Mouse (Mus musculus): Measurements from ENCODE around the gene Tfap2c. TPM values are rescaled to one million over a fixed set of nuclear protein-coding genes. Genes with fewer than 3 reads are reported as not detected.

Tfap2c gene
- 4.0 and 4.9 TPM in 2 replicates for polyA plus RNA-seq (2015; fragmentation: Nextera tagmentation; extraction: Ambion mirVana)

GRCm38 (mm10) chr2:172549371-172550155, at the start of gene Tfap2c:
Tfap2c (plus strand) TSS chr2:172549593.
- H3K9ac ChIP-seq, result peak within 1 kb of the TSS; percentile 50
- WGBS, result under 1% methylated on average over 59 of the region's 70 CpGs
- H3K27ac ChIP-seq, result no peak within 1 kb of the TSS
- peak within 1 kb of the TSS; percentile 73 for H3K4me2 ChIP-seq (replicated peaks)
- peaks cover 99% of the 10 kb centered on the region for H3K27me3 ChIP-seq
- peak within 1 kb of the TSS; percentile 45 for H3K4me3 ChIP-seq
- no peaks in the 10 kb centered on the region for H3K9me3 ChIP-seq
- peaks cover 57% of the 10 kb centered on the region for H3K4me1 ChIP-seq
- ATAC-seq (ENCODE audit: low FRiP score, low read depth), result peak; percentile 49; the same call in 1 of the 2 replicates
- H3K36me3 ChIP-seq, result no peaks in the 10 kb centered on the region

GRCm38 (mm10) chr2:172500752-172501316, 48.6 kb upstream of the Tfap2c start:
- no peak overlapping the region for H3K4me3 ChIP-seq
- 39% methylated on average over 7 of the region's 7 CpGs for WGBS
- H3K4me2 ChIP-seq (replicated peaks), result no peak overlapping the region
- H3K9ac ChIP-seq, result no peak overlapping the region
- no peak for ATAC-seq (ENCODE audit: low FRiP score, low read depth)
- no peaks in the 10 kb centered on the region for H3K9me3 ChIP-seq
- H3K27ac ChIP-seq, result no peak overlapping the region
- peaks cover 4% of the 10 kb centered on the region; the same call in 1 of the 2 replicates for H3K4me1 ChIP-seq
- H3K27me3 ChIP-seq, result no peaks in the 10 kb centered on the region
- H3K36me3 ChIP-seq, result no peaks in the 10 kb centered on the region

GRCm38 (mm10) chr2:172501341-172501740, 48.1 kb upstream of the Tfap2c start:
- no peaks in the 10 kb centered on the region for H3K9me3 ChIP-seq

GRCm38 (mm10) chr2:172502168-172502567, 47.2 kb upstream of the Tfap2c start:
- Histone ChIP-seq H3K9me3 (no peaks in the 10 kb centered on the region), H3K4me1 (peaks cover 4% of the 10 kb centered on the region; the same call in 1 of the 2 replicates), H3K27me3 (no peaks in the 10 kb centered on the region), H3K4me2 (replicated peaks) (no peak overlapping the region), H3K9ac (no peak overlapping the region), H3K4me3 (no peak overlapping the region), H3K27ac (no peak overlapping the region), H3K36me3 (no peaks in the 10 kb centered on the region)
- no peak for ATAC-seq (ENCODE audit: low FRiP score, low read depth)
- 45% methylated on average over 14 of the region's 14 CpGs for WGBS

More at GRCm38 (mm10) chr2:172501341-172501740, 48.1 kb upstream of the Tfap2c start:
- no peaks in the 10 kb centered on the region for H3K36me3 ChIP-seq
- H3K27me3 ChIP-seq, result no peaks in the 10 kb centered on the region
- no peak overlapping the region for H3K4me2 ChIP-seq (replicated peaks)
- no peak for ATAC-seq (ENCODE audit: low FRiP score, low read depth)
- H3K4me1 ChIP-seq, result peaks cover 4% of the 10 kb centered on the region; the same call in 1 of the 2 replicates
- 5% methylated on average over 4 of the region's 4 CpGs for WGBS
- no peak overlapping the region for H3K27ac ChIP-seq
- H3K4me3 ChIP-seq, result no peak overlapping the region
- no peak overlapping the region for H3K9ac ChIP-seq

- Histone ChIP-seq H3K9ac (no peak overlapping the region), H3K27ac (no peak overlapping the region), H3K36me3 (no peaks in the 10 kb centered on the region), H3K9me3 (no peaks in the 10 kb centered on the region), H3K4me3 (no peak overlapping the region), H3K4me2 (replicated peaks) (no peak overlapping the region), H3K27me3 (no peaks in the 10 kb centered on the region), H3K4me1 (peaks cover 4% of the 10 kb centered on the region; the same call in 1 of the 2 replicates)
- no peak for ATAC-seq (ENCODE audit: low FRiP score, low read depth)
- 88% methylated on average over 7 of the region's 7 CpGs for WGBS
Observed at GRCm38 (mm10) chr2:172506121-172506520, 43.3 kb upstream of the Tfap2c start.

- WGBS, result 88% methylated on average over 15 of the region's 15 CpGs
- Histone ChIP-seq H3K4me1 (no peaks in the 10 kb centered on the region), H3K9me3 (no peaks in the 10 kb centered on the region), H3K27me3 (peaks cover 2% of the 10 kb centered on the region; the same call in 1 of the 2 replicates), H3K4me3 (no peak overlapping the region), H3K4me2 (replicated peaks) (no peak overlapping the region), H3K27ac (no peak overlapping the region), H3K9ac (no peak overlapping the region), H3K36me3 (no peaks in the 10 kb centered on the region)
- no peak for ATAC-seq (ENCODE audit: low FRiP score, low read depth)
Observed at GRCm38 (mm10) chr2:172510056-172510712, 39.2 kb upstream of the Tfap2c start.

- no peak for ATAC-seq (ENCODE audit: low FRiP score, low read depth)
- Histone ChIP-seq H3K4me1 (no peaks in the 10 kb centered on the region), H3K9me3 (no peaks in the 10 kb centered on the region), H3K4me2 (replicated peaks) (no peak overlapping the region), H3K9ac (no peak overlapping the region), H3K27ac (no peak overlapping the region), H3K36me3 (no peaks in the 10 kb centered on the region), H3K4me3 (no peak overlapping the region), H3K27me3 (peaks cover 2% of the 10 kb centered on the region; the same call in 1 of the 2 replicates)
- 62% methylated on average over 3 of the region's 3 CpGs for WGBS
Observed at GRCm38 (mm10) chr2:172510899-172511298, 38.5 kb upstream of the Tfap2c start.

GRCm38 (mm10) chr2:172516407-172516992, 32.9 kb upstream of the Tfap2c start:
- Histone ChIP-seq H3K9me3 (no peaks in the 10 kb centered on the region), H3K9ac (no peak overlapping the region), H3K36me3 (no peaks in the 10 kb centered on the region), H3K4me2 (replicated peaks) (no peak overlapping the region), H3K4me3 (no peak overlapping the region), H3K27ac (no peak overlapping the region), H3K27me3 (peaks cover 2% of the 10 kb centered on the region; the same call in 1 of the 2 replicates), H3K4me1 (no peaks in the 10 kb centered on the region)
- no peak for ATAC-seq (ENCODE audit: low FRiP score, low read depth)
- WGBS, result 20% methylated on average over 11 of the region's 11 CpGs

GRCm38 (mm10) chr2:172520616-172521371, 28.6 kb upstream of the Tfap2c start:
- Histone ChIP-seq H3K4me3 (no peak overlapping the region), H3K4me1 (peaks cover 3% of the 10 kb centered on the region; the same call in 1 of the 2 replicates), H3K27ac (no peak overlapping the region), H3K27me3 (no peaks in the 10 kb centered on the region), H3K4me2 (replicated peaks) (no peak overlapping the region), H3K9ac (no peak overlapping the region), H3K36me3 (no peaks in the 10 kb centered on the region), H3K9me3 (no peaks in the 10 kb centered on the region)
- 88% methylated on average over 9 of the region's 9 CpGs for WGBS
- ATAC-seq (ENCODE audit: low FRiP score, low read depth), result no peak

GRCm38 (mm10) chr2:172522528-172522927, 26.9 kb upstream of the Tfap2c start:
- no peak overlapping the region for H3K27ac ChIP-seq
- H3K9ac ChIP-seq, result no peak overlapping the region
- no peaks in the 10 kb centered on the region for H3K36me3 ChIP-seq
- 65% methylated on average over 12 of the region's 12 CpGs for WGBS
- no peak overlapping the region for H3K4me2 ChIP-seq (replicated peaks)
- H3K4me1 ChIP-seq, result peaks cover 5% of the 10 kb centered on the region; the same call in 1 of the 2 replicates
- ATAC-seq (ENCODE audit: low FRiP score, low read depth), result no peak
- no peak overlapping the region for H3K4me3 ChIP-seq
- H3K27me3 ChIP-seq, result no peaks in the 10 kb centered on the region
- no peaks in the 10 kb centered on the region for H3K9me3 ChIP-seq

GRCm38 (mm10) chr2:172527175-172527574, 22.2 kb upstream of the Tfap2c start:
- Histone ChIP-seq H3K9ac (no peak overlapping the region), H3K4me1 (peaks cover 5% of the 10 kb centered on the region; the same call in 1 of the 2 replicates), H3K36me3 (no peaks in the 10 kb centered on the region), H3K27ac (no peak overlapping the region), H3K9me3 (no peaks in the 10 kb centered on the region), H3K4me2 (replicated peaks) (no peak overlapping the region), H3K4me3 (no peak overlapping the region), H3K27me3 (no peaks in the 10 kb centered on the region)
- ATAC-seq (ENCODE audit: low FRiP score, low read depth), result no peak
- WGBS, result 86% methylated on average over 8 of the region's 8 CpGs

All from limb, embryonic 13.5 days (tissue).